Mouse (Mus musculus): ENCODE measurements at regions not wholly inside any gene's neighbourhood (a gene's known extent, or its start where the extent isn't known, plus 50 kb on each side); places are given as distances from the start of the nearest gene placed in this dataset.

- TF ChIP-seq CTCF (IDR thresholded peaks at IDR 0.05; ENCODE audit: insufficient read depth, low read length), result peak; percentile 58
- TF ChIP-seq POLR2A (IDR thresholded peaks at IDR 0.05; ENCODE audit: borderline replicate concordance, extremely low read depth, low read depth, low read length), result no peak
Measured at GRCm38 (mm10) chr14:71670435-71670834, 821.2 kb downstream of the Gm9195 start.
